Mouse (Mus musculus) bone marrow, adult 2 months (tissue): ENCODE results near the gene Hoxc4. TPM values are rescaled to one million over a fixed set of nuclear protein-coding genes. Genes with fewer than 3 reads are reported as not detected.

Experiments used
- H3K27ac ChIP-seq: fragments of 200-500 bp; 2 replicates; pipeline ENCODE4 v1.5.1; 2012; ENCODE audit warnings: low read depth, mild to moderate bottlenecking, control low read depth, inconsistent platforms, low read length; ENCODE audit not compliant: control insufficient read depth, poor library complexity, insufficient read depth
- H3K4me1 ChIP-seq: fragments of 200-500 bp; 2 replicates; pipeline ENCODE4 v1.6.1; 2011; ENCODE audit warnings: low read length; ENCODE audit not compliant: control insufficient read depth, insufficient read depth
- H3K4me3 ChIP-seq: fragments of 200-500 bp; replicated peaks from 2 replicates; pipeline ENCODE3; 2011; ENCODE audit warnings: mild to moderate bottlenecking, low read depth, low read length, control low read depth; ENCODE audit not compliant: control insufficient read depth
- CTCF ChIP-seq: fragments of 200-500 bp; IDR thresholded peaks from 2 replicates; pipeline ENCODE4 v1.5.1; 2011; ENCODE audit warnings: low read length, control low read depth; ENCODE audit not compliant: control insufficient read depth, insufficient read depth
- POLR2A ChIP-seq: fragments of 200-500 bp; IDR thresholded peaks from 2 replicates; pipeline ENCODE4 v1.6.1; 2011; ENCODE audit warnings: low read depth, mild to moderate bottlenecking, control low read depth, low read length, borderline replicate concordance; ENCODE audit not compliant: control insufficient read depth
- WGBS: fragments of 180-500 bp; shearing (Covaris S2); methylation state at CpG from one replicate; pipeline ENCODE4 v1.1.7; 2018; 5-methylcytosine and 5-hydroxymethylcytosine counted together
- polyA plus RNA-seq: library from polyadenylated mRNA; stranded (reverse); fragments of >200 nt; gene quantifications from 2 replicates; pipeline ENCODE4 v1.2.4, GENCODE M21; 2011; ENCODE audit warnings: low replicate concordance; ENCODE audit not compliant: missing spikeins, insufficient read depth, insufficient read length

The Hoxc4 gene
- polyA plus RNA-seq, 1 experiment, result 1.5 TPM

DNA sequence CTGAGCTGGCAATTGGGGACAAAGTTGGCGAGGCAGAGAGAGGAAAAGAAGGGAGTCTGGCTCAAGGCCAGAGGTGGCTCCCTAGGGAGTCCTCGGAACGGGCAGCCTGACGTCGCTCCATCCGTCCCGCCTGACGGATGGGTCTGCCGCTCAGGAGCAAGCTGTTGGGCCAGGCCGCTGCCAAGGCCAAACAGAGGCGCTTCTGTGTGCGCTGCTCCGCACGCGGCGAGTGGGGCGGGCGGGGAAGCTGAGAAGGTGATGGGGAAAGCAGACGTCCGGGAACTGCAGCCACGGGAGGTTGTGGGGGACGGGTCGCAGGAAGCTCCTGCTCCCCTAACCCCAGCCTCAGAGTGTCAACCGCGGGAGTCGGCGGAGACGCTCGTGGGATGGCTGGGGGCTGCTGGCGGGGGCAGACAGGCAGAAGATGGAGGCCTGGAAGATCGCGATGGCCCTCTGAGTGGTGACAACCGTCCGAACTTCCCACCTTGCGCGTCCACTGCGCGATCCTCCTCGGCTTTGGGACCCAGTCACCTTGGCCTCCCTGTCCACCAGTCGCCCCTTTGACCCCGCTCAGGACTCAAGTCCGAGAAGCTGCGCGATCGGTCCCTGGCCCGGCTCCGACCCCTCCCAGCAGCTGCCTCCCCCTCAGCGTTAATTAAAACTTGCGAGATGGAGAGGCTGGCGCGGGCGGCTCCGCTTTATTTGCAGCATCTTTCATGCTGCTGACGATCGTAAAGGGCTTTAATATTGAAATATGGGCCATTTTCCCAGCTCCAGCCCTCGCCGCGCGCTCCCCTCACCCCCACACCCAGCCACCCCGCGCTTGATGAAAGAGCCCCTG lies 67.3 kb downstream of the Hoxc4 start:
- WGBS, result 6% methylated on average over 60 of the region's 61 CpGs
- H3K4me1 ChIP-seq, result no peaks in the 10 kb centered on the region
- H3K27ac ChIP-seq, result no peak overlapping the region
- no peak overlapping the region for H3K4me3 ChIP-seq
- TF ChIP-seq POLR2A (no peak), CTCF (no peak)

Other genes with a start within 250 kb of the Hoxc4 start
- not detected in 2 replicates for gene Hoxc13, start 97.8 kb upstream of the Hoxc4 start, polyA plus RNA-seq
- not detected in 2 replicates for gene Hoxc12, start 82.2 kb upstream of the Hoxc4 start, polyA plus RNA-seq
- not detected in 2 replicates for gene Hoxc11, start 64.5 kb upstream of the Hoxc4 start, polyA plus RNA-seq
- gene Hoxc10, start 52.1 kb upstream of the Hoxc4 start, polyA plus RNA-seq, result 1.3 and 1.5 TPM in 2 replicates
- 0.80 TPM in 1 of 2 replicates, not detected in the other for gene Hoxc5, start 51.5 kb upstream of the Hoxc4 start, polyA plus RNA-seq
- 0.68 TPM in 1 of 2 replicates, not detected in the other for gene Hoxc9, start 42.5 kb upstream of the Hoxc4 start, polyA plus RNA-seq
- 1.2 and 2.6 TPM in 2 replicates for gene Hoxc8, start 28.3 kb upstream of the Hoxc4 start, polyA plus RNA-seq
- 2.4 and 2.6 TPM in 2 replicates for gene Hoxc6, start 20.7 kb upstream of the Hoxc4 start, polyA plus RNA-seq
- 3.0 and 3.9 TPM in 2 replicates for gene Smug1, start 148.2 kb downstream of the Hoxc4 start, polyA plus RNA-seq
- gene Cbx5, start 220.9 kb downstream of the Hoxc4 start, polyA plus RNA-seq, result 178 and 226 TPM in 2 replicates
- 406 and 641 TPM in 2 replicates for gene Hnrnpa1, start 221.5 kb downstream of the Hoxc4 start, polyA plus RNA-seq
- gene Nfe2, start 239.5 kb downstream of the Hoxc4 start, polyA plus RNA-seq, result 218 and 304 TPM in 2 replicates